Mouse (Mus musculus) retina, embryonic 14.5 days (tissue): ENCODE results near the gene Cks1b.

Experiments
- DNase-seq: peaks from one replicate; pipeline ENCODE4 v3.0.0-alpha.2; 2015; ENCODE audit warnings: low spot score

Cks1b gene

GRCm38 (mm10) chr3:89425876-89426275, 7.7 kb upstream of the Cks1b start:
- DNase-seq, result no peak

- no peak for DNase-seq
Measured at GRCm38 (mm10) chr3:89425141-89425525, 7.0 kb upstream of the Cks1b start.

- DNase-seq, result no peak
Measured at GRCm38 (mm10) chr3:89424416-89425140, 6.4 kb upstream of the Cks1b start.

GRCm38 (mm10) chr3:89422556-89423205, 4.5 kb upstream of the Cks1b start:
- DNase-seq, result no peak

GRCm38 (mm10) chr3:89421810-89422473, 3.8 kb upstream of the Cks1b start:
- no peak for DNase-seq

GRCm38 (mm10) chr3:89421002-89421774, 3.0 kb upstream of the Cks1b start:
- peak; percentile 70 for DNase-seq

GRCm38 (mm10) chr3:89420421-89420820, 2.2 kb upstream of the Cks1b start:
- no peak for DNase-seq

GRCm38 (mm10) chr3:89419981-89420380, 1.8 kb upstream of the Cks1b start:
- no peak for DNase-seq

GRCm38 (mm10) chr3:89419571-89419970, 1.4 kb upstream of the Cks1b start:
- DNase-seq, result peak; percentile 16

- DNase-seq, result no peak
Measured at GRCm38 (mm10) chr3:89418861-89419250, 673 bp upstream of the Cks1b start.

- no peak for DNase-seq
Measured at GRCm38 (mm10) chr3:89417840-89418169, 378 bp downstream of the Cks1b start.

GRCm38 (mm10) chr3:89417131-89417530, 1.1 kb downstream of the Cks1b start:
- no peak for DNase-seq

- no peak for DNase-seq
Measured at GRCm38 (mm10) chr3:89416158-89416557, 2.0 kb downstream of the Cks1b start.

GRCm38 (mm10) chr3:89411490-89412393, 6.4 kb downstream of the Cks1b start, which contains the start of gene Flad1:
Flad1 (minus strand) TSS chr3:89411870.
- DNase-seq, result peak; percentile 100

- DNase-seq, result no peak
Measured at GRCm38 (mm10) chr3:89410864-89411263, 7.3 kb downstream of the Cks1b start.

GRCm38 (mm10) chr3:89409701-89410100, 8.5 kb downstream of the Cks1b start:
- DNase-seq, result no peak

GRCm38 (mm10) chr3:89408448-89408847, 9.7 kb downstream of the Cks1b start:
- DNase-seq, result no peak

- DNase-seq, result no peak
Measured at GRCm38 (mm10) chr3:89406887-89407286, 11.3 kb downstream of the Cks1b start.

GRCm38 (mm10) chr3:89402693-89403092, 15.5 kb downstream of the Cks1b start, which contains the start of gene Lenep:
Lenep (minus strand) TSS chr3:89402793.
- DNase-seq, result no peak

GRCm38 (mm10) chr3:89401329-89401728, 16.9 kb downstream of the Cks1b start:
- DNase-seq, result no peak

- no peak for DNase-seq
Measured at GRCm38 (mm10) chr3:89396654-89397005, 21.6 kb downstream of the Cks1b start.
